Mouse (Mus musculus): ENCODE data around the gene Cdk5. TPM values are rescaled to one million over a fixed set of nuclear protein-coding genes. Genes with fewer than 3 reads are reported as not detected.

Gene Cdk5
- polyA plus RNA-seq, 1 experiment from 2014 or later = 31.1 TPM

- Histone ChIP-seq H3K36me3 (ENCODE audit: insufficient read depth, low read length) (no peaks in the 10 kb centered on the region), H3K4me1 (ENCODE audit: insufficient read depth, low read depth, low read length) (peaks cover 15% of the 10 kb centered on the region), H3K9me3 (ENCODE audit: low read length) (no peaks in the 10 kb centered on the region), H3K9ac (replicated peaks; ENCODE audit: low read depth) (peak overlapping the region; percentile 70), H3K27me3 (replicated peaks; ENCODE audit: insufficient read depth, low read length) (no peaks in the 10 kb centered on the region), H3K4me2 (replicated peaks; ENCODE audit: low read depth, low read length) (peak overlapping the region; percentile 87), H3K4me3 (ENCODE audit: low read depth, low read length) (peak overlapping the region; percentile 82), H3K27ac (ENCODE audit: low read length) (peak overlapping the region; percentile 20; the same call in 1 of the 2 replicates)
- ATAC-seq (no peak), DNase-seq (ENCODE audit: low spot score) (peak; percentile 17)
- whole genome bisulfite sequencing = 25% methylated on average over 5 of the region's 5 CpGs
- TF ChIP-seq CTCF (IDR thresholded peaks at IDR 0.05) = no peak
- no peak for TF ChIP-seq EP300 (IDR thresholded peaks at IDR 0.05)
Measured at GRCm38 (mm10) chr5:24453283-24453984, 30.1 kb upstream of the Cdk5 start.

DNA sequence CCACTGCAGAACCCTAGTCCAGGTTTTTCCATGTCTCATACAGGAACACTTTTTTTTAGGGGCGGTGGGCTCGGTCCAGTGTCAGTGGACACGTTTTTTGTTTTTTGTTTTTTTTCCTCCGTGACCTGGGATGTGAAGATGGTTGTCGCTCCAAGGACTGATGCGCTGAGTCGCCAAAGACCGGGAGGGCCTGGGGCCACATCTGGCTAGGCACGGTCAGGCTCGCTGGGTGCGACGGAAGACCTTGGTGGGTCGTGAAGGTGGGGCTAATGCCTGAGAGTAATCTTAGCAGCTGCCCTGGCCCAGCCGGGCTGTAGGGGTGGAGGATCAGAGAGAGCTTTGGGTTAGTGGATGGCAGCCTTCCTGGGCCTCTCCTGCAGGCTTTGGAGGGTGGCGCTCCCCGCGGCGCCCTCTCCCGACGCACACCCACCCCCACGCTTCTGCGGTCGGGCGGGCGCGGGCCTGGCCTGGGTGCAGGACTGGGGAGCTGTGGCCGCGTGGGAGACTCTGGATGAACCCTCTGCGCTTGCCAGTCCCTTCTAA lies 29.4 kb upstream of the Cdk5 start:
- no peaks in the 10 kb centered on the region for H3K36me3 ChIP-seq (ENCODE audit: insufficient read depth, low read length)
- no peak for TF ChIP-seq EP300 (IDR thresholded peaks at IDR 0.05)
- TF ChIP-seq CTCF (IDR thresholded peaks at IDR 0.05) = peak; percentile 26
- DNase-seq (ENCODE audit: low spot score) = peak; percentile 30
- peak overlapping the region; percentile 20; the same call in 1 of the 2 replicates for H3K27ac ChIP-seq (ENCODE audit: low read length)
- peak overlapping the region; percentile 87 for H3K4me2 ChIP-seq (replicated peaks; ENCODE audit: low read depth, low read length)
- H3K4me1 ChIP-seq (ENCODE audit: insufficient read depth, low read depth, low read length) = peaks cover 18% of the 10 kb centered on the region
- H3K9me3 ChIP-seq (ENCODE audit: low read length) = no peaks in the 10 kb centered on the region
- H3K27me3 ChIP-seq (replicated peaks; ENCODE audit: insufficient read depth, low read length) = no peaks in the 10 kb centered on the region
- WGBS = 2% methylated on average over 29 of the region's 29 CpGs
- H3K9ac ChIP-seq (replicated peaks; ENCODE audit: low read depth) = peak overlapping the region; percentile 70
- ATAC-seq = no peak
- peak overlapping the region; percentile 82 for H3K4me3 ChIP-seq (ENCODE audit: low read depth, low read length)

GRCm38 (mm10) chr5:24452030-24452690 lies 28.8 kb upstream of the Cdk5 start, which contains the start of gene Agap3:
Gene Agap3 (plus strand): TSS chr5:24452177.
- no peaks in the 10 kb centered on the region for H3K9me3 ChIP-seq (ENCODE audit: low read length)
- H3K4me2 ChIP-seq (replicated peaks; ENCODE audit: low read depth, low read length) = peak within 1 kb of the TSS; percentile 87
- 0% methylated on average over 47 of the region's 85 CpGs for WGBS
- H3K27ac ChIP-seq (ENCODE audit: low read length) = peak within 1 kb of the TSS; percentile 87
- H3K36me3 ChIP-seq (ENCODE audit: insufficient read depth, low read length) = no peaks in the 10 kb centered on the region
- DNase-seq (ENCODE audit: low spot score) = peak; percentile 34
- no peak; the same call in 1 of the 2 replicates for ATAC-seq
- no peak for TF ChIP-seq EP300 (IDR thresholded peaks at IDR 0.05)
- no peak for TF ChIP-seq CTCF (IDR thresholded peaks at IDR 0.05)
- H3K4me3 ChIP-seq (ENCODE audit: low read depth, low read length) = peak within 1 kb of the TSS; percentile 82
- peaks cover 23% of the 10 kb centered on the region for H3K4me1 ChIP-seq (ENCODE audit: insufficient read depth, low read depth, low read length)
- H3K9ac ChIP-seq (replicated peaks; ENCODE audit: low read depth) = peak within 1 kb of the TSS; percentile 70
- no peaks in the 10 kb centered on the region for H3K27me3 ChIP-seq (replicated peaks; ENCODE audit: insufficient read depth, low read length)

- 5% methylated on average over 28 of the region's 66 CpGs for WGBS
Measured at GRCm38 (mm10) chr5:24451264-24452029, 28.1 kb upstream of the Cdk5 start.

DNA sequence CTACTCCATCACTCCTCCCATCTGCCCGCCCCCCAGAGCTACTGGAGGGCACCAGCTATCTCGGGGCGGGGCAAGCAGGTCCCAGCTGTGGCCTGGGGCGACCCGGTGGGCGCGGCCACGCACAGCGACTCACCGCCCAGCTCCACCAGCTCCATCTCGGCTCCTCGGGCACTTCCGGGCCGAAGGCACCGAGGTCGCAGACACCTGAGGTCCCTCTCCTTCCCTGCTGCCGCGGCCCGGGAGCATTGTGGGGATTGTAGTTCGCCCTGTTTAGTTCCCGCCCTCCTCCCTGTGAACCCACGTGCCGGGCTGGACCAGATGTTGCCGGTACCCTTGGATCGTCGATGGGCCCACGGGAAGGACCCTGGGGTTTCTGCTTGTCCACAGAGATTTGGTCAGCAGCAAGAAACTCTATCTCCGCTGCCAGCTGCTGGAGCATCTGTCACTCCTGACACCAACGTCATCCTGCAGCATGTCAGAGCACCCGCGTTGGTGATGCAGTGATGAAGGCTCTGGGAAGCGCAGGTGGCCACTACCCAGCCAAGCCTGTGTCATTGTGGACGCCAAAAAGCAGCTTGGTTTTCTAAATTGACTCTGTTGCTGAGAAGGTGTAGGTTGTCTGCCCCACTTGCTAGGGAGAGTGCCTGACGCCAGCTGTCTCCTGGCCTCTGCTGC lies 24.4 kb upstream of the Cdk5 start, which contains the start of gene Tmub1:
TSS of gene Tmub1 (minus strand) at position 231 of the 675 bp plus-strand sequence.
- H3K27me3 ChIP-seq (replicated peaks; ENCODE audit: insufficient read depth, low read length) = no peaks in the 10 kb centered on the region
- peak within 1 kb of the TSS; percentile 76 for H3K4me2 ChIP-seq (replicated peaks; ENCODE audit: low read depth, low read length)
- WGBS = 2% methylated on average over 33 of the region's 34 CpGs
- H3K4me1 ChIP-seq (ENCODE audit: insufficient read depth, low read depth, low read length) = peaks cover 18% of the 10 kb centered on the region
- H3K9me3 ChIP-seq (ENCODE audit: low read length) = no peaks in the 10 kb centered on the region
- peak within 1 kb of the TSS; percentile 47; the same call in 1 of the 2 replicates for H3K27ac ChIP-seq (ENCODE audit: low read length)
- no peak for TF ChIP-seq EP300 (IDR thresholded peaks at IDR 0.05)
- TF ChIP-seq CTCF (IDR thresholded peaks at IDR 0.05) = no peak
- DNase-seq (ENCODE audit: low spot score) (peak; percentile 89), ATAC-seq (peak; percentile 59)
- H3K36me3 ChIP-seq (ENCODE audit: insufficient read depth, low read length) = no peaks in the 10 kb centered on the region
- H3K9ac ChIP-seq (replicated peaks; ENCODE audit: low read depth) = peak within 1 kb of the TSS; percentile 44; the same call in 1 of the 2 replicates
- peak within 1 kb of the TSS; percentile 52 for H3K4me3 ChIP-seq (ENCODE audit: low read depth, low read length)

More at GRCm38 (mm10) chr5:24451264-24452029, 28.1 kb upstream of the Cdk5 start:
- H3K4me1 ChIP-seq (ENCODE audit: insufficient read depth, low read depth, low read length) = peaks cover 24% of the 10 kb centered on the region
- H3K4me3 ChIP-seq (ENCODE audit: low read depth, low read length) = peak overlapping the region; percentile 82
- H3K27me3 ChIP-seq (replicated peaks; ENCODE audit: insufficient read depth, low read length) = no peaks in the 10 kb centered on the region
- H3K36me3 ChIP-seq (ENCODE audit: insufficient read depth, low read length) = no peaks in the 10 kb centered on the region
- H3K9ac ChIP-seq (replicated peaks; ENCODE audit: low read depth) = peak overlapping the region; percentile 70
- ATAC-seq = peak; percentile 85
- H3K4me2 ChIP-seq (replicated peaks; ENCODE audit: low read depth, low read length) = peak overlapping the region; percentile 87
- H3K27ac ChIP-seq (ENCODE audit: low read length) = peak overlapping the region; percentile 87
- TF ChIP-seq CTCF (IDR thresholded peaks at IDR 0.05) (peak; percentile 30), EP300 (IDR thresholded peaks at IDR 0.05) (no peak)
- DNase-seq (ENCODE audit: low spot score) = peak; percentile 97
- no peaks in the 10 kb centered on the region for H3K9me3 ChIP-seq (ENCODE audit: low read length)
